Mouse (Mus musculus): Measurements from ENCODE around the gene Hist2h3c2. TPM values are rescaled to one million over a fixed set of nuclear protein-coding genes. Genes with fewer than 3 reads are reported as not detected.

Hist2h3c2 gene
- total and polyA plus RNA-seq, 3 experiments, result 8.2 to 2,744 (median 1,897) TPM

- peaks cover 0 to 55% of the 10 kb centered on the region in 2 experiments; a peak in 2 of 4 replicates for H3K36me3 ChIP-seq (ENCODE audit: control insufficient read depth in 1 of 2, insufficient read depth in 2 of 2, low read length in 2 of 2)
- H3K4me3 ChIP-seq (ENCODE audit: control insufficient read depth in 1 of 2, insufficient read depth in 1 of 2, low read depth in 2 of 2, low read length in 2 of 2), result no peak overlapping the region
- TF ChIP-seq CHD1 (IDR thresholded peaks at IDR 0.05; ENCODE audit: low read depth, low read length) (no peak), POLR2AphosphoS5 (IDR thresholded peaks at IDR 0.05; ENCODE audit: borderline replicate concordance, low read depth, low read length) (no peak)
- H3K27ac ChIP-seq (ENCODE audit: control insufficient read depth, low read depth, low read length), result no peak overlapping the region
- H3K79me2 ChIP-seq (ENCODE audit: control insufficient read depth, insufficient read depth, low read length, poor library complexity), result no peaks in the 10 kb centered on the region
- H3K9me3 ChIP-seq (replicated peaks; ENCODE audit: insufficient read depth, low read length), result no peaks in the 10 kb centered on the region
- H3K9ac ChIP-seq (ENCODE audit: control insufficient read depth, low read depth, low read length, poor library complexity, severe bottlenecking), result no peak overlapping the region
- peak; percentile 51 for DNase-seq (ENCODE audit: low read depth, low spot score)
- peaks cover 28 to 61% of the 10 kb centered on the region in 2 experiments for H3K4me1 ChIP-seq (ENCODE audit: control insufficient read depth in 1 of 2, insufficient read depth in 2 of 2, low read length in 2 of 2)
- no peaks in the 10 kb centered on the region for H3K27me3 ChIP-seq (ENCODE audit: control insufficient read depth in 1 of 2, insufficient read depth in 2 of 2, low read length in 2 of 2)
These were observed 18.3 kb upstream of the Hist2h3c2 start for GRCm38 (mm10) chr3:96257190-96257589.

- no peaks in the 10 kb centered on the region for H3K79me2 ChIP-seq (ENCODE audit: control insufficient read depth, insufficient read depth, low read length, poor library complexity)
- no peaks in the 10 kb centered on the region for H3K27me3 ChIP-seq (ENCODE audit: control insufficient read depth in 1 of 2, insufficient read depth in 2 of 2, low read length in 2 of 2)
- peaks cover 28 to 57% of the 10 kb centered on the region in 2 experiments for H3K4me1 ChIP-seq (ENCODE audit: control insufficient read depth in 1 of 2, insufficient read depth in 2 of 2, low read length in 2 of 2)
- peak; percentile 66 for DNase-seq (ENCODE audit: low read depth, low spot score)
- H3K9me3 ChIP-seq (replicated peaks; ENCODE audit: insufficient read depth, low read length), result no peaks in the 10 kb centered on the region
- H3K27ac ChIP-seq (ENCODE audit: control insufficient read depth, low read depth, low read length), result peak overlapping the region; percentile 58
- peak overlapping the region; percentile 54 for H3K9ac ChIP-seq (ENCODE audit: control insufficient read depth, low read depth, low read length, poor library complexity, severe bottlenecking)
- no peak for TF ChIP-seq HCFC1 (IDR thresholded peaks at IDR 0.05; ENCODE audit: low read depth, low read length)
- TF ChIP-seq POLR2AphosphoS5 (IDR thresholded peaks at IDR 0.05; ENCODE audit: borderline replicate concordance, low read depth, low read length), result no peak
- TF ChIP-seq EP300 (IDR thresholded peaks at IDR 0.05; ENCODE audit: low read depth in 1 of 2, low read length in 2 of 2), result no peak
- no peak for TF ChIP-seq CHD1 (IDR thresholded peaks at IDR 0.05; ENCODE audit: low read depth, low read length)
- TF ChIP-seq MEF2A (IDR thresholded peaks at IDR 0.05; ENCODE audit: extremely low read depth, insufficient replicate concordance, low read depth, low read length, poor library complexity, severe bottlenecking), result no peak
- no peak for TF ChIP-seq USF2 (IDR thresholded peaks at IDR 0.05; ENCODE audit: borderline replicate concordance in 1 of 2, insufficient read depth in 1 of 2, low read depth in 1 of 2, low read length in 2 of 2)
- TF ChIP-seq ZKSCAN1 (IDR thresholded peaks at IDR 0.05; ENCODE audit: low read depth, low read length), result no peak
- no peak for TF ChIP-seq POLR2AphosphoS2 (IDR thresholded peaks at IDR 0.05; ENCODE audit: low read length)
- TF ChIP-seq E2F4 (IDR thresholded peaks at IDR 0.05; ENCODE audit: borderline replicate concordance, low read depth, low read length), result no peak
- TF ChIP-seq RAD21 (IDR thresholded peaks at IDR 0.05; ENCODE audit: low read depth, low read length), result no peak
- no peak for TF ChIP-seq GABPA (IDR thresholded peaks at IDR 0.05; ENCODE audit: low read depth, low read length)
- TF ChIP-seq ELF1 (IDR thresholded peaks at IDR 0.05; ENCODE audit: low read depth, low read length), result no peak
- TF ChIP-seq RCOR1 (IDR thresholded peaks at IDR 0.05; ENCODE audit: low read depth, low read length), result no peak
- peak overlapping the region; percentile 11 to 44; a peak in 3 of 4 replicates for H3K4me3 ChIP-seq (ENCODE audit: control insufficient read depth in 1 of 2, insufficient read depth in 1 of 2, low read depth in 2 of 2, low read length in 2 of 2)
- H3K36me3 ChIP-seq (ENCODE audit: control insufficient read depth in 1 of 2, insufficient read depth in 2 of 2, low read length in 2 of 2), result peaks cover 0 to 50% of the 10 kb centered on the region in 2 experiments; a peak in 2 of 4 replicates
These were observed 17.1 kb upstream of the Hist2h3c2 start for GRCm38 (mm10) chr3:96255926-96256593.

Data from MEL (cell line).